Mouse (Mus musculus): ENCODE measurements around the gene Pnmal1.

Pnmal1 gene

DNA sequence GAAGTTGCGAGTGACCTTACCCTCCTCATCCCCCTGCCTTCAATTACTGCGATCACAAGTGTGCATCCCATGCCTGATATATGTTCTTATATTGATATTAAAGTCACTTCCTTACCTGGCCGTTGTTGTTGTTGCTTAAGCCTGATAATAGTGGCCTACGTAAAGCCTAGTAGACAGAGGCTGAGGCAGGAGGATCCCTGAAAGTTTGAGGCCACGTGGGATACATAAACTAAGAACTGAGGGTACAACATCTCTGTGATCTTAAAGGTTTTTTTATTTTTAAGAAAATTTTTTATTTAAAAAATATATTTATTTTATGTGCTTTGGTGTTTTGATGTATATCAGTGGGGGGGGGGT, 33.0 kb downstream of the Pnmal1 start, which contains the start of gene Ccdc8:
Ccdc8 (plus strand) TSS at position 258 of the 357 bp plus-strand sequence.
- ATAC-seq (ENCODE audit: insufficient number of reproducible peaks, low FRiP score, low TSS enrichment) = no peak

GRCm38 (mm10) chr7:16993651-16994399, 34.3 kb downstream of the Pnmal1 start:
- no peak for ATAC-seq (ENCODE audit: insufficient number of reproducible peaks, low FRiP score, low TSS enrichment)

DNA sequence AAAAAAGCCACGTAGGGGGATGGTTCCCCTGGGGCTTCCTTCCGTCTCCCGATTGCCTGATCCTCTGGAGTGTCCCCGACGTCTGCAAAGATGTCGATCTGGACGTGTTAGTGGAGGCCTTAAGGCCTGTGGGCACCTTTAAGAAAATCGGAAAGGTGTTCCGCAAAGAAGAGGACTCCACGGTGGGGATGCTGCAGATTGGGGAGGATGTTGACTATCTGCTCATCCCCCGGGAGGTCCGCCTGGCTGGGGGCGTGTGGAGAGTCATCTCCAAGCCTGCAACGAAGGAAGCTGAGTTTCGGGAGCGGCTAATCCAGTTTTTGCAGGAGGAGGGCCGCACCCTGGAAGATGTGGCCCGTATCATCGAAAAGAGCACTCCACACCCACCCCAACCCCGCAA, 34.9 kb downstream of the Pnmal1 start:
- no peak for ATAC-seq (ENCODE audit: insufficient number of reproducible peaks, low FRiP score, low TSS enrichment)

DNA sequence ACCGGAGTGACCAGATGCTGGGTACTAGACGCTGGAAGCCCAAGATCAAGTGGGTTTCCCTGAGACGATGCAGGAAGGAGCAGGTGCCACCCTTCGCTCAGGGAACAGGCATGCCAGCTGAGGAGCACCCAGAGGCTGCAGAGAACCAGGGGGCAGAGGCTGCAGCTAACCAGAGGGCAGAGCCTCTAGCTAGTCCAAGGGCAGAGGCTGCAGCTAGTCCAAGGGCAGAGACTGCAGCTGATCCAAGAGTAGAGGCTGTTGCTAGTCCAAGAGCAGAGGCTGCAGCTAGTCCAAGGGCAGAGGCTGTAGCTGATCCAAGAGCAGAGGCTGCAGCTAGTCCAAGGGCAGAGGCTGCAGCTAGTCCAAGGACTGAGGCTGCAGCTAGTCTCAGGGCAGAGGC, 35.9 kb downstream of the Pnmal1 start:
- no peak for ATAC-seq (ENCODE audit: insufficient number of reproducible peaks, low FRiP score, low TSS enrichment)

DNA sequence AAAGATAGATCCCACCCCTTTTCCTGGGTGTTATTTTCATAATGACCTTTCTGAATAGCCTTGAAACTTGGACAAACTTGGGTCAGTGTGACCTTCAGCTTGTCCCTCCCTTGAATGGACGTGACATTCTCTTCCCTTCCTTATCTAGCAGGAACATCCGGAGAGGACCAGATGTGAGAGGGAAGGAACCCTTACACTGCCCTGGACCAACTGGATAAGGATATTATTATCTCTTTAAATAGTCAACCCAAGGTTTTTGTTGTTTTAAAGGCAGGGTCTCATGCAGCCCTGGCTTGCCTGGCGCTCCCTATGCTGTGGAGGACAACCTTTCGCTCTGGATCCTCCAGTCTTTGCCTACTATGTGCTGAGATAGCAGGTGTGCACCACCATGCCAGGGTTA, 39.8 kb downstream of the Pnmal1 start:
- no peak for ATAC-seq (ENCODE audit: insufficient number of reproducible peaks, low FRiP score, low TSS enrichment)

DNA sequence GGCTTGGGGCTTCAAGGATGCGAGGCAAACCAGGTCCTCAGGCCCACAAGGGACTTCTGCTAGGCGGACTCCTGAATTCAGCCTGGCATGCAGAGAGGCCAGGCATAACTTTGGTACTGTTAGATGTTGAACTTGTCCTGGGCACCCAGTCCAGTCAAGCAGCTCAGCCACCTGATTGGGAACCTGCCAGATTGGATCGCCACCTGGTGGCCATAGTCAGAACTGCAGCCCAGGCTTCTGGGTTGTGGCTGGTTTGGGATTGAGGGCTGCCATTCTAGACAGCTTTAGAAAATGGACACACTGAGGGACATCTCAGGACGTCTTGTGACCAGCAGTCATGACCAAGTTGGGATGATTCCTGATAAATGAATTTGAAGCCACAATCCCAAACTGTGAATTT, 40.2 kb downstream of the Pnmal1 start:
- ATAC-seq (ENCODE audit: insufficient number of reproducible peaks, low FRiP score, low TSS enrichment) = no peak

DNA sequence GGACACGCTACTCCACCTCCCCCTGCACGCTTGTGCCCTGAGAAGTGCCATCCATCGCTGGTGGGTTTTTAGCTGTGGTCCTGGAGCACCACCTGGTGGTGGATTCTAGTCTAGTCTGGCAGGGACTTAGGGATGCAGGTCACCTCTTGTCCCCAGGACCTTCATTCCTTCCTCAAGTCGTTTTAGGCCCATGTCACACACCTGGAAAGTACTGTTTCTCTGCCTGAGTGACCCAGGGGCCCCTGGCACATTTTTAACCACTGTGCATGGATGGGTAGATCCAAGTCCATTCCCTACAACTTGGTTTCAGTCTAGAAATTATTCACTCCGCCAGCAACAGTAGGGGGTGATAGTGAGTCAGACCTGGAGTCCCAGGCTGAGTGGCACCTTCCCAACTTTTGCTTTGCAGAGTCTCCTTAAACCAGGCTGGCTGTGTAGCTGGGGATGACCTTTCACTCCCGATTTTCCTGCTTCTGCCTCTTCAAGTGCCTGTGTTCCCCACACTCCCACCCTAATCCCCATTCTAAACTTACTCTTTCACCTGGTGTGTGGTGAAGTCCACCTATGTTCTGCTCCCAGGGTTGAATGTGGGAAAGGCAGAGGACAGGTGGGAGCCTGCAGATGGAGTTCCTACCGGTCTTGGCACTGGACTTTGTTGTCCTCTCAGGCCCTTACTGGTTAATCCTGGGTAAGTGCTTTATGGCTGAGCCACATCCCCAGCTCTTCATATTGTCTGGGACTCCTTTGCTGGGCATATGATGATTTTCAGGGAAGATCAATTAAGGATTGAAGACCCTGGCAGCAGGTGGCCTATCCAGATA, 43.1 kb downstream of the Pnmal1 start:
- peak; percentile 54; the same call in 1 of the 2 replicates for ATAC-seq (ENCODE audit: insufficient number of reproducible peaks, low FRiP score, low TSS enrichment)

DNA sequence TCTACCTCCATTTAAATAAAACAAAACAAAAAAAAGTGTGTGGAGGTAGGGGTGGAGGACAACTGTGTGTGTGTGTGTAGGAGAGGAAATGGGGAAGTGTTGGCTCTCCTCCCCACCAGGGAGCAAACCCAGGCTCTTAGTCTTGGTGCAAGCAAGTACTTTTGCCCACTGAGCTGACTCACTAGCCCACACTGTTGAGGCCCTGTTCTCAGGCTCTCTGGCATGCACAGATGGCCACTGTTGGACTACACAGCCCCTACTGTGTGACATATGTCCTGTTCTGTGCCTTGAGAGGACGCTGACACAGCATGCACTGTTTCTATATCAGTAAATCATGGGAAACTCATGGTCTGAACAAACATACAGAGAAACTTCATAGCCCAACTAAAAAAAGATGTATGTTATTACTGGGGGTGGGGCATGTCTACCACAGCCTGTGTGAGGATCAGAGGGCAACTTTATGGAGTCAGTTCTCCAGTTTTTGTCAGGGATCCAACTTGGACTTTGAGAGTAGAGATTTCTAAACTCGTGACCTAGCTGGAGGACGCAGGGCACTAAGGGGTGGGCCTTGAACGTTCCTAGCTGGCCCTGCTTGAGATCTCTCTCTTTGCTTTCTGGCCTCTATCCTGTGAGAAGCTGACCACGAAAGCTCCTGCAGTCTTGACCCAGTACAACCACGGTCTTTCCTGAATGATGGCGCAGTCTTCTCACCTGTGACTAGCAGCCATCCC, 43.9 kb downstream of the Pnmal1 start:
- peak; percentile 33; the same call in 1 of the 2 replicates for ATAC-seq (ENCODE audit: insufficient number of reproducible peaks, low FRiP score, low TSS enrichment)

GRCm38 (mm10) chr7:17004716-17005115, 45.2 kb downstream of the Pnmal1 start:
- no peak for ATAC-seq (ENCODE audit: insufficient number of reproducible peaks, low FRiP score, low TSS enrichment)

DNA sequence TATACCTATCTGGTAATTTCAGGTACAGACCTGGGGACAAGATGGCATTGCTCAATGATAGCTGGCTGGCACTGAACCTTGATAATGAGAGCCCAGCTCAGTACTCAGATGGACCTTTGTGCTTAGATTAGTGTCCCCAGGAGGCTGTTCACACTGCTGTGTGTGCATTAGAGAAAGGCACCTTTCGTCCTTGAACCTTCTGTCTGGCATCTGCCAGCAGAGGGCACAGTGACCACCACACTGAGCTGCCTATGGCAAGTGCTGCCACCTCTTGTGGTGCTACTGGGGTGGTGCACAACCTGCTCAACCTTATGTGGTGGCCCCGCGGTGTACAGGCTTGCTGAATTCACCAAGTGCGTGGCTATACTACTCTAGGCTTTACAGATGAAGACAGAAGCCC, 47.8 kb downstream of the Pnmal1 start:
- no peak for ATAC-seq (ENCODE audit: insufficient number of reproducible peaks, low FRiP score, low TSS enrichment)

DNA sequence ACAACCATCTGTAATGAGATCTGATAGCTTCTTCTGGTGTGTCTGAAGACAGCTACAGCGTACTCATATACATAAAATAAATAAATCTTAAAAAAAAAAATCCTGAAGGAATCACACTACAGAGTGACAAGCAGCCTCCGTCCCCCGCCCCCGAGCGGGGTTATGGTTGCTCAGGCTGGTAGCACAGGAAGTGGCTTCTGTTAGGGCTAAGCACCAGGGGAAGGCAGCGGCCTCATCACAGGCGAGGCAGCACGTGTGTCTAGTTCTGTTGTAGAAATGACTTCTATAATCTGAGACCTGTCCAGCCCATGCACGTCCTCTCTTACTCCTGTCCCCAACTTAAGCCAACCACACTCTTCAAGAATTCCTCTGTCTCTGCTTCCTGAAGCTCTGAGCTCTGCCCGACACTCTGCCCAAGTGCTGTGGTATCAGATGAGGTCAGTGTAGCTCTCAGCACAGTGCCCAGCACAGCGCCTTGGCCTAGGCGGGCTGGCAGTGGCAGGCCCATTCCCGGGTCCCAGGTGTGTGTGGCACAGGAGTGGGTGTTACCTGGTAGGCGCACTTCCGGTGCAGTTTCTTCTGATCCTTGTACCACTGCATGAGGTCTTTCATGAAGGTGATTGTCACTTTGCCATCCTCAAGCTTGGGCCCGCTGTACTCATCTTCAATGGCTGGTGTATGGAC, 50.0 kb downstream of the Pnmal1 start:
- ATAC-seq (ENCODE audit: insufficient number of reproducible peaks, low FRiP score, low TSS enrichment) = no peak

- ATAC-seq (ENCODE audit: insufficient number of reproducible peaks, low FRiP score, low TSS enrichment) = no peak
Observed at GRCm38 (mm10) chr7:17010010-17010347, 50.5 kb downstream of the Pnmal1 start.

GRCm38 (mm10) chr7:17011909-17012590, 52.6 kb downstream of the Pnmal1 start:
- ATAC-seq (ENCODE audit: insufficient number of reproducible peaks, low FRiP score, low TSS enrichment) = no peak
